Mouse (Mus musculus) layer of hippocampus, postnatal 14 days (tissue): ENCODE results near the gene Poc1a. TPM values are rescaled to one million over a fixed set of nuclear protein-coding genes. Genes with fewer than 3 reads are reported as not detected.
A peak's percentile ranks its signal among the peaks of the same experiment; 100 is the strongest.

Experiments
- DNase-seq, 2 experiments: peaks; one replicate each; pipeline ENCODE4 v3.0.0; 2021 to 2022; ENCODE audit warnings: low spot score in 2 of 2, mixed read lengths in 1 of 2
- long read RNA-seq, 2 experiments: library from polyadenylated mRNA; stranded (forward); transcript quantifications; one replicate each; pipeline ENCODE4 v2.0.0; 2021
- total RNA-seq, 2 experiments: library from RNA; stranded (reverse); gene quantifications; 2 replicates each; pipeline ENCODE4 v1.2.3; 2021

Gene Poc1a
- 10 to 100 TPM in 1 of 2 experiments, 1 to 10 TPM in 1; 8.5 to 12.0 TPM for total RNA-seq
- long read RNA-seq, experiment 1, partial matches to known transcripts = 0 of 5 reads
- long read RNA-seq, experiment 1, other reads (novel, unspliced or antisense) = 2 of 5 reads
- long read RNA-seq, experiment 2, partial matches to known transcripts = 0 of 7 reads
- long read RNA-seq, experiment 2, other reads (novel, unspliced or antisense) = 6 of 7 reads

GRCm38 (mm10) chr9:106280808-106281544, at the start of gene Poc1a:
Poc1a (plus strand) TSS chr9:106281061.
- peak; percentile 95 to 96 for DNase-seq

GRCm38 (mm10) chr9:106231220-106231619, 49.6 kb upstream of the Poc1a start:
- no peak for DNase-seq

- DNase-seq = no peak
Observed at GRCm38 (mm10) chr9:106231816-106232215, 49.0 kb upstream of the Poc1a start.

- DNase-seq = no peak
Observed at GRCm38 (mm10) chr9:106232956-106233355, 47.9 kb upstream of the Poc1a start.

GRCm38 (mm10) chr9:106233953-106234352, 46.9 kb upstream of the Poc1a start:
- no peak for DNase-seq

DNA sequence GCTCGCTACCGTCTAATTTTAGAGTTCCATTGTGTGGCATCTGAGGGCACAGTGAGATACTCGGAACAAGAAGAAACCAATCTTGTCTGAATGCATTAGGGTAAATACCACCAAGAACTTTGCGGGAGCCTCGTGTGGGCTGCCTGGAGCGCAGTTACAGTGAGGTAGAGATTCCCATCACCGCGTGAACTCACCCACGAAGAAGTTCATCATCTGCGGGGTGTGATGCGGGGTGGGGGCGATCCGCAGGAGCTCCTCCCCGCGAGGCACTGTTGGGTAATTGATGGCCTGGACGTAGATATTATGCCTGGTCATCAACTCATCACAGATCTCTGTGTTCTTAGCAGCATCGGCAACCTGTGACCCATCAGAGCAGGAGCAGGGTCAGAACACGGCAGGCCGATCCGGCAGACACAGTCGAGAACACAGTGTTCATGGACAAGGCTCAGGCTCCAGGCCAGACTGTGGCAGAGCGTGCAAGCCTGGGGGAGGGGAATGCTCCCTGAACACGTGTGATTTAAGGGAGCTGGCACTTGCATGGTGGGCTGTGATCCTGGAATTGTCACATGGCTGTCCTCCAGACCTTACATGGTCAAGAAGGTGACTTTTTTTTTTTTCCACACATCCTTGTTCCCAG, 45.5 kb upstream of the Poc1a start:
- no peak for DNase-seq

DNA sequence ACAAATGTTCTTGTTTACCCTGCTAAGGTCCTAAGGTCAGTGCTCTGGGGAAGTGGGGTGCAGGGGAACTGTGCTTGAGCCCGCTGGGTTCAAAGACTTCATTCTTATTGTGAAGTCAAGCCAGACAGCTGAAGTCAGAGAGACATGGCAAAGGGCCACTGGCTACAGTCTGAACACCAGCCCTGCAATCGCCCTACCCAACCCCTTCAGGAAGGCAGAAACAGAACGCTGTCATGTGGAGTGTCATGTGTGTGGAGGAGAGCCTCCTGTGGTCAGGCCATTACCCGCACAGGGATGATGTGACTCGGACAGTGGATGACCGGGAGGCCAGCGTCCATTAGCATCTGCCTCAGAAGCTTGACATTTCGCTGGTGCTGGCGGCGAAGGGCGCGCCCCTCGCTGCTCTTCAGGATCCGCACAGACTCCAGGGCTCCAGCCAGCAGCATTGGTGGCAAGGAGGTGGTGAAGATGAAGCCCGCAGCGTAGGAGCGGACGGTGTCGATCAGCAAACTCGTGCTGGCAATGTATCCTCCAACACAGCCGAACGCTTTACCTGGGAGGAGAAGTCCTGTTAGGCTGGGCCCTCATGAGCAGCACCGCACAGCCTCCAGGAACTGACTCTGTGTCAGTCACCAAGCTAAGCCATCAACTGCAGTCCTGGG, 44.6 kb upstream of the Poc1a start:
- DNase-seq = no peak

- no peak for DNase-seq
Observed at GRCm38 (mm10) chr9:106236818-106237211, 44.0 kb upstream of the Poc1a start.

- DNase-seq = no peak
Observed at GRCm38 (mm10) chr9:106237401-106237800, 43.5 kb upstream of the Poc1a start.

- DNase-seq = no peak
Observed at GRCm38 (mm10) chr9:106237878-106238277, 43.0 kb upstream of the Poc1a start.

- no peak for DNase-seq
Observed at GRCm38 (mm10) chr9:106241541-106242164, 39.2 kb upstream of the Poc1a start.

DNA sequence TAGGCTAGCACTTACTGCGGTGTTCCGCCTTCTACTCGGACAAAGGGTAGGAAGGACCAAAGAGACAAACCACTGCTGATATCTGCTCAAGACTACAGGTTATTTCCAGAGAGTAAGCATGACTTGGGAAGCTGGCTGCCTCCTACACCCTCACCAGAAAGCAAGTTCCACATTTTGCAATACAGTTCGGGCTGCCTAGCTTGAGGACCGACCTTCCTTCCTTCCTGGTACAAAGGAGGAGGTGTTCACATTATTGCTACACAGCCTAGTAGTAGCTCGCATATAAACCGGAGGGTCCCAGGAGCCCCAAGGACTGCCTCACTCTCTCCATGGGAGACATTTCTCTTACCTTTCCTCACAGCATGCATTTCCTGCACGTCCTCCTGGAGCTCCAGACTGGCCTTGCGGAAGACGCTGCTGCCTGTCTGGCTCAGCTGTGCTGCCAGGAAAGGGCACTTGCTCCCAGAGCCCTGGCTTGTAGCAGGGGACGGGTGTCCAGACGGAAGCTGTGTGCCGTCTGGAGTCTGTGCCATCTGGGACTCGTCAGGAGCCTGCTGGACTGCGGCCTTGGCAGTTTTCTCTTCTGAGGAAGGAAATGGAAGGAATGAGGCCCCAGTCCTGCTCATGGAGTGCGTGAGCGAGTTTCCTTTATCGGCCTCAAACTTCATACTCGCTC, 37.9 kb upstream of the Poc1a start:
- no peak for DNase-seq

DNA sequence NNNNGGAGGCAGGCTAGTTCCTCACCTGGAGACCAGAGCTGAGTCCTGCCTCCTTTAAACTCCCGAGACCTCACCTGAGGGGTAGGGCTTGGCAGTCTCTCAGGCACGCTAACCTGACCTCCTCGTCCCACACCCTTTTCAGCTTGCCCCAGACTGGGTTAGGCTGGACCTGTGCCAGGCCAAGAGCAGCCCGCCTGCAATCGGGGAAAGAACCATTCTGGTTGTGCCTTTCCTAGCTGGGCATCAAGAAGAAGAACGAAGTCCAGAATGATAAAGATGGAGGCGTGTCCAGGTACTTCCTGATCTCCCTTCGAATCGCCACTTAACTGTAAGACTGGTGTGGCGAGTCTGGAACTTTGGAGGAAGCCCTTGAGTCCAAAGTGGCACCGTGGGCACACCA, 31.3 kb upstream of the Poc1a start:
- no peak for DNase-seq

GRCm38 (mm10) chr9:106250245-106250644, 30.6 kb upstream of the Poc1a start:
- DNase-seq = no peak

- DNase-seq = no peak
Observed at GRCm38 (mm10) chr9:106251066-106251465, 29.8 kb upstream of the Poc1a start.

DNA sequence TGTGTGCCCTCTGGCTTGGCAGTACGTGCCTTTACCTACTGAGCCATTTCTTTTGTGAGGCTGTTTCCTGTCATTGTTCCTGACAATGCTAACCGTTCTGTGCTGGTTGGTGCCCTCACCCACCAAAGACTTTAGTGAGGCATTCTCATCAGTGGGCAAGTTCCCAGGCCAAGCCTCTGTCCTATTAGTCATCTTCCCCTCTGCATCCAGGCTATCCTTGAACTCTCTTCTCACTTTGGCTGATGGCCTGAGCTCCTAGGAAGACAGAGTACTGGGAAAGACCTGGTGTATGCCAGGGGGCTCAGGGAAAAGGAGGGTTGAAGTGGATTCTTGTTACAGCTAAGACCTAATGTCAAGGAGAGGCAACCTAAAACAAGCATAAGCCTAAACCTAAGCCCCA, 26.9 kb upstream of the Poc1a start:
- no peak for DNase-seq

GRCm38 (mm10) chr9:106258412-106258811, 22.4 kb upstream of the Poc1a start:
- no peak for DNase-seq

DNA sequence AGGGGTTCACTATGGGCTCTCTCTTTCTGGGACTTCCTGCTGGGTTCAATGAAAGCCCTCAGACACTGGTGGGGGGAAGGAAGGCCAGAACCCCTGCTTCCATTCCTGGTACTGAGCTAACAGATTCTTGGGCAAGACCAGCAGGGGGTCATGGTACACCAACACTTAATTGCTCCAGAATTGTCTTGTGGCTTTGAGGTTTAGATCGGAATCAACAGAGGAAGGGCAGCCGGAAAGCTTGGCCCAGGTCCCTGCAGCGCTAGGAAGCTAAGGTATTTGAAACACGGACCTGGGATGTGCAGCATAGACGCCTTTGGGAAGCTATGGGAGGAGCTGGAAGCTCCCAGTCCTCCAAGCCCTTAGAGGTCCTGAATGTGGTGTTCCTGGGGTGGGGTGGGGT, 21.9 kb upstream of the Poc1a start:
- DNase-seq = no peak

- no peak for DNase-seq
Observed at GRCm38 (mm10) chr9:106261058-106261457, 19.8 kb upstream of the Poc1a start.

DNA sequence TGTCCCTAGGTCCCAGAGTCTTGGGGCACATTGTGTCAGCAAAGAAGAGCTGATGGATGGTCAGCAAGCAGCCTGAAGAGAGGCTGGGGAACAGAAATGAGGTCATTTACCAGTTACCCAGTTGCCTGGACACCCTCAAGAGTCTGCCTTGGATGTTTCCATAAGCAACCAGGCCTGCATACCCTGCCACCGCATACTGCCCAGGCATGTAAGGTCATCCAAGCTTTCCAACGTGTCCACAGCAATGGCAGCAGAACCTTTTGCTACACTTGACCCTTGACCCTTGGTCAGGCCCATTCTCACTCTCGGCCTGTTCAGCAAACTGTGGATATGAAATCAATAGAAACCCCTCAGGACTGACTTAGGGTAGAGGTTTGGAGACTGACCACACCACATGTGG, 19.4 kb upstream of the Poc1a start:
- DNase-seq = no peak

GRCm38 (mm10) chr9:106262075-106262474, 18.8 kb upstream of the Poc1a start:
- no peak for DNase-seq
